Mouse (Mus musculus): ENCODE data around the gene Esr1.
"Not testable (repeated sequence)": the region's sequence is repeated elsewhere in the genome, so short reads cannot be mapped to it uniquely, and the experiment has no call there.

DNA sequence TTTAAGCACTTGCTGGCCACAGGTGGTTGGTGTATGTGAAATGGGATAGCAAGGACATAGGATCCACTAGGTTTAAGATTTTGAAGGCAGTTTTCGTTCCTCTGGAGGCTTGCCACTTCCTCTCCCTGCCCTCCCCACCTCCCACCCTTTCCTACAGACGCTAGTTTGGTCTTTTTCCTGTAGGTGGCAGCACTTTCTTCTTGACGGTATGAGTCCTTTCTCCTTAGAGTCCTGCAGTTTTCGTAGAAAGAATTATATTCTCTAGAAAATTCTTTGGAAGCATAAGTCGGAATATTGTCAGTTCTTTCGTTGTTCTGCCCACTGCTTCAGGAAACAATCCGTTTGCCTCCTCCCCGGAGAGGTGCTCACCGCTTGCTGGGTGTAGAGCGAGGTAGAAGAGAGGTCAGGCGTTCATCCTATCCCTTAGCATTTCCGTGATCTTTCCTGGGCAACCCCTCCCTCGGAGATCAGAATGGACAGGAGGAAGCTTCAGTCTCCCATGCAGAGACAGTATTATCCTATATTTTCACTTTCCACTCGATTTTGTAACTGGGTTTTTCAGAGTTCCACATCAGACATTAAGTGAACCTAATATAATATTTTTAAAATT lies 63.7 kb downstream of the Esr1 start:
- not testable (repeated sequence) for TF ChIP-seq EP300, CTCF (IDR thresholded peaks at IDR 0.05; ENCODE audit: low read depth)
